Mouse (Mus musculus): ENCODE data around the gene Frs2.
A peak's percentile ranks its signal among the peaks of the same experiment; 100 is the strongest.
"Not testable (repeated sequence)": the region's sequence is repeated elsewhere in the genome, so short reads cannot be mapped to it uniquely, and the experiment has no call there.

The Frs2 gene

DNA sequence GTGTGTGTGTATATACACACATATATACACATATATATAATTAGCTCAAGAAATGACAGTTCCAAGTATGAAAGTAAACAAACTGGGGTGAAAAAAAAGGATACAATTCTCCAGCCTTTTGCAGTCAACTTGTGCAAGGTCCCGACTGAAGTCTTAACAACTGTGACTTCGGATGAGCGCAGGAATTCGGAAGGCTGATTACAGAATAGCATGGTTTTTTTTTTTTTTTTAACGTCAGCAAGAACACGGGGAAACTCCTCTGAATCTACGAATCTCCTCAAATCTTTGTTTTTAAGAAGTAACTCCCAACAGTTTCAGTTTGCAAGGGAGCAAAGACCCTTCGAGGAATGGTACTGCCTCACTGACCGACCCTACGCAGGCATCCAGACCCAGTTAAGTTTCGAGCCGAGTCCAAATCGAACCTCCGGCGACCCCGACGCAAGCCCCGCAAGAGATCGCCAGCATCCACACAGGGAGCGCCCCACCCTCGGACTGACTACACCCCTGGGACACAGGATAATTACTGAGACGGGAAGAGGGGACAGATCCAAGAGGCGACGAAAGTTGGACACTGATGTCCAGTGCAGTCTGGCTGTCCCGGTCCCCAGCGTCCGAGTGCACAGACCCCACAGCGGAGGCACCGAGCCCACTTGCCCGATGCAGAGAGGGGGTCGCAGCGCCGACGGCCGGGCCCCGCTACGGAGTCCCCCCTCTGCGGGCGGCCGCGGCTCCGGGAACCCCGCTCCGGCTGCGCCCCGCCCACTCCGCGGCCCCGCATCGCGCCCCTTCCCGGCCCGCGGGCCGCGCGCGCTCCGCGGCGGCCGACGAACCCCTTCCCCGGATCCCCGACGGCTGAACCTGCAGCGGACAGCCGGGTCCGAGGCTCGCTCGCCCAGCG lies 622 bp downstream of the Frs2 start:
- DNase-seq (ENCODE audit: low spot score): peak; percentile 7

DNA sequence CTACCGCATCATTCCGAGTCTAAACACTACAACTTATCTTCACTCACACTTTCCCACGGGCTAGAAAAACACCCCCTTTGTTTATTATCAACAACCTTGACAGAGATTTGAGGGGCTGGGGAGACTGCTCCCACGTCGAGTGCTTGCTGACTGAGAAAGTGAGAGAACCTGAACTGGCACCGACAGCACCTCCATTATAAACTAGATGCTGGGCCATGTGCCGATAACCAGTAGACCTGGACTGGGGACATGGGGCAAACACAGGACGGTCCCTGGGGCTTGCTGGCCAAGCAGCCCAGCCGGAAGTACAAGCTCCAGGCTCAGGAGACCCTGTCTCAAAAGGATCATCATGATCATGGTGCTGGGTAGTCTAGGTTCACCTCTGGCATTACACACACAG lies 1.9 kb downstream of the Frs2 start:
- DNase-seq (ENCODE audit: low spot score): no peak

DNA sequence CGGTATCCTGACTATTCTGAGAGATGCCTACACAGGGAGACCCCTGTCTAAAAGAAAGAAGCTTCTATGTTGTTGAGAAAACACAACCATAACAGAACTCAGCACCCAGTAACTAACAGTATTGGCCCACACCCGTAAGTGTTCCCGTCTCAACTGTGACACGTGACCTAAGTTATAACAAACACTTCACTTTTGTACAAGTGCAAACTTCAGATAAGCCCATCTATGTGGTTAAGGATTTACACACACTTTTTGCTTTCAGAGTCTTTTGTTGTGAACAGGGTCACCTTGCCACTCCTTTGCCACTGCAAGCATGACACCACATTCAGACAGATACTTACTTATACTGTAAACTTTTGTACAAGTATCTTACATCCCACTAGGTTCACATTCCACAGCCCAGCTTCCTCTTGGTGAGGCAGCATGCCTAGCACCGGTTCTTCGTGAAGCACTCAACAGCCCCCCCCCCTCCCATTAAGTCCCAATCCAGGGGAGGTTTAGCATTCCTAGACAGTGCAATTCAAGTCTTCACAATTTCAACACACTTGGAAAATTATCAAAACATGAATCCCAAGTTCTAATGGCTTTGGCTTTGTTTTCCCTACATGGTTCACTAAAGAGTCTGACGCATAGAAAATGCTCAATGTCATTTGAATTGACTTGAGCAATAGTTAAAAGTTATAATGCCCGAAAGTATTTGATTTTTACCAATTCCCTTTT lies 2.6 kb downstream of the Frs2 start:
- DNase-seq (ENCODE audit: low spot score): no peak

DNA sequence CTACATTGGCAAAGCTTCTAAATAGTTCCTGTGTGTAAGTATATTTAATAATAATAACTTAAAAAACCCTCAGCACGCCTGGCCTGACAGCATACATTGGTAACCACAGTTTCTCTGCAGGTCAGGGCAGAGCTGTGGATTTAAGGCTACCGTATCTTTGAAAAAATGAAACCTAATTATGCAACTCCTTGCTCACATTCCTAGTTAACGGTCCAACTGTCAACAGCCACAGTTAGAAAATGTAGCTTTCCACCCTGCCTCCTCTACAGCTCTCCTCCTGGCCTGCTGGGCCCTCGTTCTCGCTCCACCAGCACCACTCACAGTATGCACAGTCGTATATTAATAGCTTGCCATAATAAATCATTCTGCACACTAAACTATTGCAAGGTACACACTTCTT lies 3.7 kb downstream of the Frs2 start:
- no peak for DNase-seq (ENCODE audit: low spot score)

DNA sequence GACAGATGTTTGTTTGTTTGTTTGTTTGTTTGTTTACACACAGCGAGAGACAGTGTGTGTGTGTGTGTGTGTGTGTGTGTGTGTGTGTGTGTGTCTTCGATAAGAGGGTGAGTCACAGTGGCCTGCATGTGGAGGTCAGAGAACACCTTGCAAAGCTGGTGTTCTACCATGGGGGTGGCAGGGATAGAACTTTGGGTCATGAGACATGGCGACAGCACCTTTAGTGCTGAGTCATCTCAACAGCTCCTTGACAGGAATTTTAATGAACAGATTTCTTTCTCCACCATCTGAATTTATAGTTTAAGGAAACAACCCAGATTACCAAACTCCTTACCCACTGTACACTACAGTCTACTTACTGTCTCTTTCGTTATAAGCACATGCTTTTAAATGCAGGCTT lies 4.3 kb downstream of the Frs2 start:
- DNase-seq (ENCODE audit: low spot score): no peak

DNA sequence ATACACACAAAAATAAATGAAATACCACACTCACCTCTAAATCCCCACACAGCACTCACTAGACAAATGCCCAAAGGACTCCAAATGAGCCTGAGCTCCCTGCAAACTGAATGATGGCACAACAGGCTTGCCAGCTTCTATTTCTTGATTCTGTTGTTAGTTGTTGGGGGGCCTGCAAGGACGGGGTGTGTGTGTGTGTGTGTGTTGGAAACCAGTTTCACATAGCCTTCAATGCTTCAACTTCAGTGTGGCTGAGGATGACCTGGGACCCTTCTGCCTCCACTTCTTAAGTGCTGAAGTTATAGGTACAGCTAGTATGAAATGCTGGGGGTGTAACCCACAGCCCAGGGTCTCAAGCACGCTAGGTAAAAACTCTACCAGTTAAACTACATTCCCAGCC lies 5.0 kb downstream of the Frs2 start:
- no peak for DNase-seq (ENCODE audit: low spot score)

DNA sequence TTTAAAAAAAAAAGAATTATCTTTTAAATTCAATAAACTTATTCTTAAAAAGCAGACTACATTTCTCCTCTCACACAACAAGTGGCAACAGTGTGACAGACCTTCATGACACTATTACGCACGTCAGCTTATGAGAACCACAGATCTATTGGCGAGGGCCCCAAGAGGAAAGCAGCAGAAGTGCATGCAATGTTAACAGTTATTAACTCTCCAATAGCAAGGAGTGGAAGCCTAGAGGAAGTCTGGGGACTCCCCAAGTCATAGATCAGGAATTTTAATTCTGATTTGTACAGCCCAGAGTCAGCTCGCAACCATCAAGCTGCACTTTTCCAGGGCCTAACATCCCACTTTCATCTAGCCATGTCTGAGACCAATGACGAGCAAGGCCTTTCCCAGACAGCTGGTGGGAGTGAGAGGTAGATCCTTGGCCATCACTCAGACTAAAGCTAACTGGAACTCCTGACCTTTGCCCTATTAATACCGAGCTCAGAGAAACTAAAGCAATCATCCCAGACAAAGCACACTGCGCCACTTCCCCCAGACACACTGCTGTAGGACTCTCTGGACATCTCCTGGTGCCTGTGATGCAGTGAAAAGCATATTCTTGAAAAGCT lies 6.3 kb downstream of the Frs2 start:
- no peak for DNase-seq (ENCODE audit: low spot score)

DNA sequence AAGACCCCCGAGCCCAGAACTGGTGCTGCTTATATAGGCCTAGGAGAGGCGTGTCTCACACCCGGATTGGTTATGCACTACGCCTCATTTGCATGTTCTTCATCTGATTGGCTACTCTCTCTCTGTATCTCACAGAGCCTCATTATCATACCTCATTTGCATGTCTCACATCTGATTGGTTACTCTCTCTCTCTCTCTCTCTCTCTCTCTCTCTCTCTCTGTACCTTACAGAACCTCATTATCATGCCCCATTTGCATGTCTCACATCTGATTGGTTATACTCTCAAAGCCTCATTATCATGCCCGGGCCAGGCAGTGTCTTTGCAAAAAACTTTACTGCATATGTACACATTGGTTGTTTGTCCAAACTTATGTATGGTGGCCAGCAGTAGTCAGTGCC lies 16.8 kb downstream of the Frs2 start:
- not testable (repeated sequence) for DNase-seq (ENCODE audit: low spot score)

DNA sequence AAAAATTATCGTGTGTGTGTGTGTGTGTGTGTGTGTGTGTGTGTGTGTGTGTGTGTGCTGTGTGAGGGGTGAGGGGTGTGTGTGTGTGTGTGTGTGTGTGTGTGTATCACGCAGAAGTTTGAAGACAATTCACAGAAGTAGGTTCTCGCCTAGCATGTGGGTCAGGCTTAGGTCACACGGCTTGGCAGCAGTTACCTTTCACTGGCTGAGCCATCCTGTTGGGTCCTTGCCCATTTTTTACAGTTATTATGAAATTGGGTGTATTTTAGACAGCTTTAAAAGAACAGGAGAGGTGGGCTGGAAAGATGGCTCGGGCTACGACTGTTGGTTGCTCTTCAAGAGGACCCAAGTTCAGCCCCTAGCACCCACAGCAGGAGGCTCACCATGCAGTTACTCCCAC lies 18.3 kb downstream of the Frs2 start:
- peak; percentile 12 for DNase-seq (ENCODE audit: low spot score)

DNA sequence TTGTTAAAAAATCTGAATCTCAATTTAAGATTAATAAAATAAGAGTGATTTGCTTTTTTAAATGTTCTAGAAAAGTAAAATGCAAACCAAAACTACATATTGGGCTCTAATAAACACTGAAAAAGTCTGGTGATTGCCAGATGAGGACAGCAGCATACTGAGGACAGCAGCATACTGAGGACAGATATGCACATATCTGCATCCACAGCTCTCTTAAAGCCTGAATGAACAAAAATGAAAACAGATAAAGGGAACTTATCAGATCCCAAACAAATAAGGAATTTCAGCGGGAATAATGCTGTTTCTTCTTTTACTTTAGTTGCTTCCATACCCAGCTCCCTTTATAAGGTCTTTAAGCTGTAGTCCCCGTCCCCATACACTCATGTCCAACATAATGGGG lies 19.6 kb downstream of the Frs2 start:
- no peak for DNase-seq (ENCODE audit: low spot score)

DNA sequence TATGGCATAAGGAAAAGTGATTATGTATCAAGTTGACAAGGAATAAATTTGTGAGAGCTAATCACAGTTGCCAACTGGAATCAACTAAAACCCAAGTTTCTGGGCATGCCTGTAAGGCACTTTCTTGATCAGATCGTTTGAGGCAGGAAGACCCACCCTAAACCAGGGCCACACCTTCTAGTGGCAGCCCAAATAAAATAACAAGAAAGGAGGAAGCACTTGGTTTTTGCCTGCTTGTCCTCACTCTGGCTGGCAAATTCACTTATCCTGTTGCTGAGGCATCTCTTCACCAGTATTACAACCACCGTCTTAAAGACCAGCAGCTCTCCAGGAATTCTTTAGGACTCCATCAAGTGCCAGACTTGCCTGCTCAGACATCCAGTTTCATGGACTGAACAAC lies 20.9 kb downstream of the Frs2 start:
- no peak for DNase-seq (ENCODE audit: low spot score)

DNA sequence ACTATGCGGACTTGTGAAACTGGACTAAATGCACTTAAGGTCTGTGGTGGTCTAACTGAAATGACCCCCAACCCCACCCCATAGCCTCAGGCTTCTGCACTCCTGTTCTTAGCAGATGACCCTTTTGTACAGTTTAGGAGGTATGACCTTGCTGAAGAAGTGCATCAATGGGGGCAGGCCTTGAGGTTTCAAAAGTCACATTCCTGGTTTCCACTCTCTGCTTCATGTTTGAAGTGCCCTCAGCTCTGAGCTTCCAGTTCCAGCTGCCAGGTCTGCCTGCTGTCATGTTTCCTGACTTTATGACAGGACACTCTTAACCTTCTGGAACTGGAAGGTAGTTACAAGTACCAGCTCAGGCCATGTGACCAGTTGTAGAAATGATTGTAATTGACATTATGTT lies 21.6 kb downstream of the Frs2 start:
- no peak for DNase-seq (ENCODE audit: low spot score)

DNA sequence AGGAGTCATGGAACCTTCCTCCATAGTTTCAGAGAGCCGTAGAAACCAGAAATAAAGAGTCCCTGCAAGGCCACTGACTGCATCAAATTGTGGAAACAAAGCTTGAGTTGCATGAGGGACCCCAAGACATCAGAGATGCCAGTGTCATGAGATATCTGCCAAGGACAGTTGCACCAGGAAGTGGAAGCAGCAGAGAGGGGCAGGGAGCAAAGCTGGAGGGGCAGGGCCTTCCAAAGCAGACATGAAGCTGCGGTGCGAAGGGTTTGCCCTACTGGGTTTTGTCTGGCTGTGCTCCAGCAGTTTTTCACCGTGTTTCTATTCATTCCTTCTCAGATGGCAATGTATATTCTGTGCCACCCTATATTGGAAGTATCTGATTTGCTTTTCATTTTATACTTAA lies 22.1 kb downstream of the Frs2 start:
- DNase-seq (ENCODE audit: low spot score): no peak

DNA sequence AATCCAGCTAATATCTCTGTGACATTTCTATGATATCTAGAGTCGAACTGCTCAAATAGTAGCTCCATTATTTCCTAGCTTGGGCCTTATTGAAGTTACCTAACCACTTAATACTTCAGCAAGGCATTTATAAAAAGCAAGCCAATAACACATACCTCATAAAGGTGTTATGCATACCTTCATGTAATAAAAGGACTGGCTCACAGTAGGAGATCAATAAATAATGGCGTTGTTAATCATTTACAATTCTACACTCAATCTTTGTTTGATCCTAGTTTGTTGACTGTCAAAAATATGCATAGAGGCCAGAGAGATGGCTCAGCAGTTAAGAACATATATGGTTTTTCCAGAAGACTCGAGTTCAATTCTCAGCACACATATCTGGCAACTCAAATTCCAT lies 26.9 kb downstream of the Frs2 start:
- no peak for DNase-seq (ENCODE audit: low spot score)

DNA sequence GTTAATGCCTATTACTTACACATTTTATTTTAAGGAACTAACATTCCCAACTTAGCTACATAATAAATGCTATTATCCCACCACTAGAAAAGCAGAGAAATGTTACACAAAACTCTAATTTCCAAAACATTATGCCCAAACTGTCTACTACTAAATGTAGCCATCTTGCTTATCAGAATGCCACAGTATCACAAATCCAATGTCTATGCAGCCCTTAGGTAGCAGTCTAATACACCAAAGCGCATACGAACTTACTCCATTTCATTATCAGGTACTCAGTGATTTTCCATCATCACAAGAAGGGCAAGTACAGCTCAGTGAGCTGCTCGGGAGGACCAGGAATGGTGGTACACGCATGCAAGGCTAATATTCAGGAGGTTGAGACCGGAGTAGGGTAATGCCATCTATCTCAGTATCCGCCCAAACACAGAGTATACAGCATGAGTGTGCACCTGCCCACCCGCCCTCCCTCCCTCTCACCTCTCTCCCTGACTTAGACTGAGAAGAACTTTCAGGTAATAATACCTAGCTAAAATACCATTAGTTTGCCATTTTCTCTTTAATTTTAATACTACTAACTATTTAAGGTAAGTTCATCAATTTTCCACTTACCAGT lies 28.2 kb downstream of the Frs2 start:
- no peak for DNase-seq (ENCODE audit: low spot score)

DNA sequence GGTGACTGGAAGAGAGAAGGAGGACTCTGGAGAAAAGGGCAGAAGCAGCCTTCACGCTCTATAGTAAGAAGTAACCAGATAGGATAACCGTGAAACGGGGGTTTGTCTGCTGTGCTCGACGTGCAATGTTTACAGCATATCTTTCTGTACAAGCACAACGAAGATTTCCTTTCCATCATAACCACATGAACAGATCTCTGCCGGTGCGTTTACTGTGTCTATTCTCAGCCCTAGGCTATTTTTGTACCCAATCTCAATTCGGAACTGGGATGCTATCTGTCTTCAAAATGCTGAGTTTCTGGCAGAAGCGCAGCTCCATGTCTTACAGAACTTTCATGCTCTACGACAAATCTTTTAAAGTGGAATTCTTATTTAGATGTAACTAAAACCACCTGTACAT lies 28.8 kb downstream of the Frs2 start:
- DNase-seq (ENCODE audit: low spot score): no peak

DNA sequence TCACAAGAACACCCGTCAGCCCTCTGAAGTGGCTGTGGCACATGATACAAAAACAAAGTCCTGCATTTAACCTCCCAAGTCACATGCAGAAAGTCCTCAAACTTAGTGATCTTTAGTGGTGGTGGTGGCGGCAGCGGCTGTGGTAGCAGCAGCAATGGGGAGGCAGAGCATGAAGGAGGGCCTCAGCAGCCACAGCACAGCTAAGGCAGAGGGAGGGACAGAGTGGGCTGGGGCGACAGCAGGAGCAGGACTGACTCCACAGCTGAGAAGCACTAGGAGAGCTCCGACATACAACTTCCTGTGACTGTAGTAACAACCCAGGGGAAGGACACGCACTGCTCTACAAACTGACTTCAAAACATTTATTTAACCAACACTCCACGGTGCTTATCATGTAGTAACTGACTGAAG lies 29.9 kb downstream of the Frs2 start:
- no peak for DNase-seq (ENCODE audit: low spot score)

DNA sequence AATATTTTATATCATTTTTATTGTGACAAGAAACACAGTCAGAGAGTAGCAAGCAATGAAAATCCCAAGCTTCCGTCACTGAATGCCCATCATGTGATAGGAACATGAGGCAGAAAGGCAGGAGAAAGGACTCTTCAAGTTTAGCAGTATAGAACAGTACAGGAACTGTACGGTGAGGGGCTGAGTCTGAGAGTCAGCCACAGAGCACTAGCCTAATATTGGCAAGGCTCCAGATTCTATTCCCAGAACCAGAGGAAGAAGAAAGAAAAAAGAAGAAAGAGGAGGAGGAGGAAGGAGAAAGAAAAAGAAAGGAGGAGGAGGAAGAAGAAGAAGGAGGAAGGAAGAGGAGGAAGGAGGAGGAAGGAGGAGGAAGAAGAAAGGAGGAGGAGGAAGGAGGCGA lies 32.7 kb downstream of the Frs2 start:
- no peak for DNase-seq (ENCODE audit: low spot score)

DNA sequence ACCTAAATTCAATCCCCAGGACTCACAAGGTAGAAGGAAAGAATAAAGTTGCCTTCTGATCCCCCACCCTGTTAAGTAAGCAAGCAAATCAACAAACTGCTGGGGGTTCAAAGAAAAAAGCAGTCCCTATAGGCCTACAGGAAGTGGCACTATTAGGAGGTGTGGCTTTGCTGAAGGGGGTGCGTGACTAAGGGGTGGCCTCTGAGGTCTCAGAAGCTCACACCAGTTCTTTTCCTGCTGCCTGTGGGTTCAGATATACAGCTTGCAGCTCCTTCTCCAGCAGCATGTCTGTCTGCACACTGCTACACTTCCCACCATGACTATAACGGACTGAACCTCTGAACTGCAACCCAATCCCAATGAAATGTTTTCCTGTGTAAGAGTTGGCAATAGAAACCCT lies 35.8 kb downstream of the Frs2 start:
- DNase-seq (ENCODE audit: low spot score): no peak

DNA sequence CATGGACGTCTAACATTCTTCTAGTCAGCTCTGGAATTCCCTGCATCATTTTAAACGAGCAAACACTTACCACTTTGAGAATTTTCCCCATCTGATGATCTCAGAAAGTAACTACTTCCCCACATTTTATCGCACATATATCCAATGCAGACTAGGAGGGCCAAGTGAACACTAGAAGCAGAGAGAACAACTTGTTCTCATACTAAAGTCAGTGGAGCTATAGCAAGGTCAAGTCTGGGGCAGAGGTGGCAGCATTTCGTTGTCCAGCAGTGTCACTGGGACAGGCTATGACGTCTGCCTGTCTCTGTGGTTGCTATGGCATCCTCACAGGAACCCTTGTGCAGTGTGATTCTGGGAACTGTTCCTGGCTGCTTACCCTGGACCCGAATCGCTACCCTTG lies 36.9 kb downstream of the Frs2 start:
- no peak for DNase-seq (ENCODE audit: low spot score)

DNA sequence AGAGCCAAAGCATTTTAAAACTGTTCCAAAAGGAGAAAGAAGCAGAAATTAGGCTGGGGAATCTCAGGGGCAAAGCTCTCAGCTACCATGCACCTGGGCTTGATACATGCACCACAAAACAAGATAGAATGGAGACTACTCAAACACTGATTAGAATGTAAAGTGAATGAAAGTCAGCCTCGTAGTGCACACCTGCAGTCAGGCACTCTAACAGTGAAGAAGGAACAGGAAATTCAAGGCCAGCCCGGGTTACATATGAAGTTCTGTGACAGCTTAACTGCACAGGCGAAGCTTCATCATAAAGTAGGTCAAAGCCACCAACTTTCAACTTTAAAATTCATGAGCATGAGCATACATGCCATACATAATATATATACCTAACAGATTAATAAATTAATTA lies 38.1 kb downstream of the Frs2 start:
- DNase-seq (ENCODE audit: low spot score): no peak

DNA sequence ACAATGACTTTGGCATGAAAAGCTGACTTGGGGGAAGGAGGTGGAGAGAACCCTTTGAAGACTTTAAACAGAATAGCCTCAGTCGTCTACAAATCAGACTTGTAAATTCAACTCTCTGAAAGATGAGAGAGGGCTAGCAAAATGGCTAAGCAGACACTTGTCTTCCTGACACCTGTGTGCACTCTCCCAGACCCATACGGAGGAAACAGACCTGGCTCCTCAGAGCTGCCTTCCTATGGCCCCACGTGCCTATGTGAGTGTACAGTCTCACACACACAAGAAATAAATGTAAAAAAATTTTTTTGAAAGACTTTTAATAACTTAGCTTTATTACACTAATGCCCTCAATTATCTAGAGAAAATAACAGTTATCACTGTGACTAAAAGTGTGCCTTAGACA lies 41.6 kb downstream of the Frs2 start:
- DNase-seq (ENCODE audit: low spot score): no peak

DNA sequence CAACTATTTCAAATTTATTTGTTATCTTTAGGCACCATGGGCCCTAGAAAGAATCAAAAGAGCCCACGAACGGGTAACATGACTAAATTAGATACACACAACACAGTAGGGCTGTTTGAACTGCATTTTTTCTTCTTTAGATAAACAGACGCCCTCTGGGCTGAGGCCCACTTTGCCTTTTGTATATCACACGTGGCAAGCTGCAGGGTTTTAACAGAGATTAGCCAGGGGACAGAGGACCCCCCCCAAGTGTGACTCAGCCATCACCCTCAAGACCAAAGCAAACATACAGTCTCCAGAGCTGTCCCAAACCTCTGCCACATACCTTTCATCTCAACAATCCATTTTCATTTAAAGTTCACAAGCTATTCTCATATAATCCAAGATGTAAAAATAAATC lies 42.1 kb downstream of the Frs2 start:
- no peak for DNase-seq (ENCODE audit: low spot score)
